Mouse (Mus musculus) liver, postnatal 0 days (tissue): ENCODE measurements at regions not wholly inside any gene's neighbourhood (a gene's known extent, or its start where the extent isn't known, plus 50 kb on each side); places are given as distances from the start of the nearest gene placed in this dataset.

Source experiments
- CTCF ChIP-seq: sonication (generic); IDR thresholded peaks from 2 replicates; pipeline ENCODE4 v1.5.1; 2016; ENCODE audit warnings: antibody characterized with exemption, low read depth
- EP300 ChIP-seq: IDR thresholded peaks from 2 replicates; pipeline ENCODE4 v1.6.1; 2016; ENCODE audit warnings: antibody characterized with exemption, low read depth, mild to moderate bottlenecking

DNA sequence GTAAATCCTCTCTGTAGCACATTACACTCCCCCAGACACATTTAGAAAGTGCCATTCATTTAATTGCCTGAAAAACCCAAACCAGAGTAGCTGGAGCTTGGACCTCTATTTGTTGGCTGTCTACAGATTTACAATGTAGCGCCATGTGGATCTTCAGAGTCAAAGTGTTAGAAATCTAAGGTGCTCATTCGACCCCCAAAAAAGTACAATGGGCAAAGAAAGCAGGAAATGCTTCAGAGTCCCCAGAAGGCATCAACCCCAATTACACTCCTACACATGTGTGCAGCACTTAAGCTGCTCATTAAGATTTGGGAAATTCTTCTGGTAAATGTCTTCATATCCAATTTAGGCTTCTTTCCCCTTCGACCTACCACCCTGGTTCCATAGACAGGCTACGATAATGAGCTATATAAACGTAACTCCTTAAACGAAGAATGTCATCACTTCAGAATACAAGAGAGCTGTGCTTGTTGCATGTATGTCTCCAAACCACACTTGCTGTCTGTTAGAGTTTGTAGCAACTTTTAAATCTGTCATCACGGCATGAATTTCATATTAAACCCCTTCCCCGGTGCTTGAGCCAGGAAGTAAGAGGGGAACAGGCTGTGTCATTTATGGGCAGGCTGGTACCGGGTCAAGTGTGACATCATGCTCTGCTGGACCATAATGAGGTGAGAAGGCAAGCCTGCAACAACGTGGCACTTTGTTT, 219.4 kb upstream of the Hnrnpa3 start:
- TF ChIP-seq CTCF (no peak), EP300 (no peak)
